Mouse (Mus musculus): ENCODE data around the gene Olfr25. TPM values are rescaled to one million over a fixed set of nuclear protein-coding genes. Genes with fewer than 3 reads are reported as not detected.

Gene Olfr25
- polyA plus RNA-seq (2016; fragmentation: Nextera tagmentation; extraction: Ambion mirVana), result not detected in 2 replicates

GRCm38 (mm10) chr9:38328760-38329159, at the start of gene Olfr25:
TSS of gene Olfr25 (plus strand) at chr9:38329060.
- 86% methylated on average over 3 of the region's 3 CpGs for WGBS
- no peak within 1 kb of the TSS for H3K4me3 ChIP-seq
- no peaks in the 10 kb centered on the region for H3K27me3 ChIP-seq (ENCODE audit: low read depth, poor library complexity, severe bottlenecking)

GRCm38 (mm10) chr9:38290807-38291206, 38.1 kb upstream of the Olfr25 start, which contains the start of gene Olfr896-ps1:
TSS of gene Olfr896-ps1 (plus strand) at chr9:38291107.
- Histone ChIP-seq H3K27ac (replicated peaks) (no peak within 1 kb of the TSS), H3K4me1 (no peaks in the 10 kb centered on the region), H3K27me3 (ENCODE audit: low read depth, poor library complexity, severe bottlenecking) (no peaks in the 10 kb centered on the region), H3K9me3 (replicated peaks) (no peaks in the 10 kb centered on the region), H3K36me3 (no peaks in the 10 kb centered on the region), H3K4me3 (no peak within 1 kb of the TSS)
- no peak for DNase-seq (ENCODE audit: low spot score)
- 93% methylated on average over 1 of the region's 1 CpGs for WGBS

More at GRCm38 (mm10) chr9:38328760-38329159, at the start of gene Olfr25:
- Histone ChIP-seq H3K27ac (replicated peaks) (no peak within 1 kb of the TSS), H3K36me3 (no peaks in the 10 kb centered on the region), H3K9me3 (replicated peaks) (no peaks in the 10 kb centered on the region), H3K4me1 (no peaks in the 10 kb centered on the region)
- DNase-seq (ENCODE audit: low spot score), result no peak

GRCm38 (mm10) chr9:38348111-38348510, 19.3 kb downstream of the Olfr25 start, which contains the start of gene Olfr898:
TSS of gene Olfr898 (plus strand) at chr9:38348411.
- no peaks in the 10 kb centered on the region for H3K9me3 ChIP-seq (replicated peaks)
- WGBS, result 96% methylated on average over 4 of the region's 4 CpGs
- DNase-seq (ENCODE audit: low spot score), result no peak
- no peak within 1 kb of the TSS for H3K27ac ChIP-seq (replicated peaks)
- H3K27me3 ChIP-seq (ENCODE audit: low read depth, poor library complexity, severe bottlenecking), result no peaks in the 10 kb centered on the region
- no peaks in the 10 kb centered on the region for H3K36me3 ChIP-seq
- H3K4me1 ChIP-seq, result no peaks in the 10 kb centered on the region
- no peak within 1 kb of the TSS for H3K4me3 ChIP-seq

DNA sequence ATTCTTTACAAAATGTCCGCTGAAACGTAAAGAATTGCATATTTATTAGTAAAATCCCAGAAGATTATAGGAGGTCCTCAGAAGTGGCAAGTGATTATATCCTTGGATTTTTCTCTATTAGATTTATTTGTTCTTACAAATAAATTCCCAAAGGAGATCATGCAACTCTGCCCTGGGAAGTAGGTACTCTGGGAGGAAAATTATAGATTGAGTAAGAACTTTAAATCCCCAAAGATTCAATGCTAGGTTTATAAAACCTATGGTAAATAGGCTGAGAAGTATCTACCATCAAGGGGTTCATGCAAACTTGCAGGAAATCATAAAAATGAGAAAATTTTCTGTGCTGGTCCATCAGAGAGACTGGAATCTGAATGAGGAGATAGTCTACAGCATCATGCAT, 37.7 kb downstream of the Olfr25 start, which contains the start of gene Olfr250:
Gene Olfr250, plus strand, starts transcription at position 301 of the 400 bp plus-strand sequence.
- Histone ChIP-seq H3K4me1 (no peaks in the 10 kb centered on the region), H3K9me3 (replicated peaks) (no peaks in the 10 kb centered on the region), H3K36me3 (no peaks in the 10 kb centered on the region), H3K27me3 (ENCODE audit: low read depth, poor library complexity, severe bottlenecking) (no peaks in the 10 kb centered on the region), H3K4me3 (no peak within 1 kb of the TSS), H3K27ac (replicated peaks) (no peak within 1 kb of the TSS)
- no peak for DNase-seq (ENCODE audit: low spot score)
- WGBS, result 95% methylated on average over 2 of the region's 2 CpGs

- Histone ChIP-seq H3K9me3 (replicated peaks) (no peaks in the 10 kb centered on the region), H3K36me3 (no peaks in the 10 kb centered on the region), H3K4me3 (no peak within 1 kb of the TSS), H3K4me1 (no peaks in the 10 kb centered on the region), H3K27ac (replicated peaks) (no peak within 1 kb of the TSS), H3K27me3 (ENCODE audit: low read depth, poor library complexity, severe bottlenecking) (no peaks in the 10 kb centered on the region)
- DNase-seq (ENCODE audit: low spot score), result no peak
- 79% methylated on average over 2 of the region's 2 CpGs for WGBS
These were observed 47.9 kb downstream of the Olfr25 start, which contains the start of gene Olfr251 for GRCm38 (mm10) chr9:38376786-38377185. TSS of gene Olfr251 (plus strand) at chr9:38377086.

Other genes starting within 250 kb of the Olfr25 start
- gene Olfr887, start 245.0 kb upstream of the Olfr25 start, polyA plus RNA-seq (2016; fragmentation: Nextera tagmentation; extraction: Ambion mirVana), result not detected in 2 replicates
- not detected in 2 replicates for gene Olfr888, start 220.9 kb upstream of the Olfr25 start, polyA plus RNA-seq (2016; fragmentation: Nextera tagmentation; extraction: Ambion mirVana)
- gene Olfr889, start 213.9 kb upstream of the Olfr25 start, polyA plus RNA-seq (2016; fragmentation: Nextera tagmentation; extraction: Ambion mirVana), result 0.11 and 0.16 TPM in 2 replicates
- not detected in 2 replicates for gene Olfr890, start 186.5 kb upstream of the Olfr25 start, polyA plus RNA-seq (2016; fragmentation: Nextera tagmentation; extraction: Ambion mirVana)
- gene Olfr891, start 148.2 kb upstream of the Olfr25 start, polyA plus RNA-seq (2016; fragmentation: Nextera tagmentation; extraction: Ambion mirVana), result not detected in 2 replicates
- not detected in 2 replicates for gene Olfr893, start 120.7 kb upstream of the Olfr25 start, polyA plus RNA-seq (2016; fragmentation: Nextera tagmentation; extraction: Ambion mirVana)
- not detected in 2 replicates for gene Olfr894, start 111.0 kb upstream of the Olfr25 start, polyA plus RNA-seq (2016; fragmentation: Nextera tagmentation; extraction: Ambion mirVana)
- not detected in 2 replicates for gene Olfr143, start 76.3 kb upstream of the Olfr25 start, polyA plus RNA-seq (2016; fragmentation: Nextera tagmentation; extraction: Ambion mirVana)
- not detected in 2 replicates for gene Olfr895, start 61.2 kb upstream of the Olfr25 start, polyA plus RNA-seq (2016; fragmentation: Nextera tagmentation; extraction: Ambion mirVana)
- gene Olfr896-ps1, start 38.0 kb upstream of the Olfr25 start, polyA plus RNA-seq (2016; fragmentation: Nextera tagmentation; extraction: Ambion mirVana), result not detected in 2 replicates
- not detected in 2 replicates for gene Olfr898, start 19.4 kb downstream of the Olfr25 start, polyA plus RNA-seq (2016; fragmentation: Nextera tagmentation; extraction: Ambion mirVana)
- gene Olfr250, start 37.8 kb downstream of the Olfr25 start, polyA plus RNA-seq (2016; fragmentation: Nextera tagmentation; extraction: Ambion mirVana), result not detected in 2 replicates
- not detected in 2 replicates for gene Olfr251, start 48.0 kb downstream of the Olfr25 start, polyA plus RNA-seq (2016; fragmentation: Nextera tagmentation; extraction: Ambion mirVana)
- gene Olfr147, start 72.6 kb downstream of the Olfr25 start, polyA plus RNA-seq (2016; fragmentation: Nextera tagmentation; extraction: Ambion mirVana), result not detected in 2 replicates
- gene Olfr901, start 100.4 kb downstream of the Olfr25 start, polyA plus RNA-seq (2016; fragmentation: Nextera tagmentation; extraction: Ambion mirVana), result not detected in 2 replicates
- gene Olfr902, start 118.6 kb downstream of the Olfr25 start, polyA plus RNA-seq (2016; fragmentation: Nextera tagmentation; extraction: Ambion mirVana), result not detected in 2 replicates
- not detected in 2 replicates for gene Olfr904, start 134.1 kb downstream of the Olfr25 start, polyA plus RNA-seq (2016; fragmentation: Nextera tagmentation; extraction: Ambion mirVana)
- gene Olfr905, start 142.0 kb downstream of the Olfr25 start, polyA plus RNA-seq (2016; fragmentation: Nextera tagmentation; extraction: Ambion mirVana), result not detected in 2 replicates
- gene Olfr906, start 158.0 kb downstream of the Olfr25 start, polyA plus RNA-seq (2016; fragmentation: Nextera tagmentation; extraction: Ambion mirVana), result not detected in 2 replicates
- gene Olfr907, start 166.7 kb downstream of the Olfr25 start, polyA plus RNA-seq (2016; fragmentation: Nextera tagmentation; extraction: Ambion mirVana), result not detected in 2 replicates
- not detected in 2 replicates for gene Olfr911-ps1, start 192.5 kb downstream of the Olfr25 start, polyA plus RNA-seq (2016; fragmentation: Nextera tagmentation; extraction: Ambion mirVana)
- not detected in 2 replicates for gene Olfr910, start 208.8 kb downstream of the Olfr25 start, polyA plus RNA-seq (2016; fragmentation: Nextera tagmentation; extraction: Ambion mirVana)

All from midbrain, embryonic 10.5 days (tissue).